Comparison of ENCODE assay signal across 1 mouse cellular context in the genomic region with DNA sequence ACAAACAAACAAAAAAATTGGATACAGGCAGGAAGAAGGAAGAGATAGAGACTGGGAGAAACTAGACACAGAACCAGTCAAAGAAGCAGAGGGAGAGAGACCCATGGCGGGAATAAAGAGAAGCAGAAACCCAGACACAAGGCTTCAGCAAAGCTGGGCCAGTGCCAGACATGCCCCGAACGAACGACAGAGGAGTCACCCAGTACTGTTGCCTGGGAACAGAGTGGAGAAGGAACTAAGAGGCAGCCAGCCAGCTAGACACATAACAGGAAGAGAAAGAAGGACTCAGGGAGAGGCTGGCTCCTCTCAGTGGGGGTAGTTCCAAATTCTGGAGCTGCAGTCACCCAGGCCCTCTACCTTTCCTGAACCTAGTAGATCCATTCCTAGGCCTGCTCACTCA.
TF ChIP-seq lines count a peak whose summit lies in the region.

No protein-coding gene starts in this region.

TF ChIP-seq in MEL, 35 proteins besides CTCF, POLR2A, EP300 and RAD21:
- TF ChIP-seq ETS1 (IDR thresholded peaks at IDR 0.05; ENCODE audit: low read depth, low read length): no peak
- TF ChIP-seq RCOR1 (IDR thresholded peaks at IDR 0.05; ENCODE audit: low read depth, low read length): no peak
- TF ChIP-seq UBTF (IDR thresholded peaks at IDR 0.05; ENCODE audit: borderline replicate concordance, insufficient read depth, low read depth, low read length): no peak
- TF ChIP-seq POLR2AphosphoS5 (IDR thresholded peaks at IDR 0.05; ENCODE audit: borderline replicate concordance, low read depth, low read length): no peak
- TF ChIP-seq KAT2A (conservative IDR thresholded peaks at IDR 0.05; ENCODE audit: low read depth, low read length): no peak
- TF ChIP-seq USF2 (IDR thresholded peaks at IDR 0.05; ENCODE audit: borderline replicate concordance in 1 of 2, insufficient read depth in 1 of 2, low read depth in 1 of 2, low read length in 2 of 2): no peak
- no peak for TF ChIP-seq MYC (IDR thresholded peaks at IDR 0.05; ENCODE audit: low read depth, low read length)
- no peak for TF ChIP-seq USF1 (IDR thresholded peaks at IDR 0.05; ENCODE audit: low read depth, low read length)
- TF ChIP-seq TCF12 (IDR thresholded peaks at IDR 0.05; ENCODE audit: low read depth, low read length): no peak
- no peak for TF ChIP-seq CHD1 (IDR thresholded peaks at IDR 0.05; ENCODE audit: low read depth, low read length)
- no peak for TF ChIP-seq MAZ (IDR thresholded peaks at IDR 0.05; ENCODE audit: low read depth, low read length)
- TF ChIP-seq ELF1 (IDR thresholded peaks at IDR 0.05; ENCODE audit: low read depth, low read length): no peak
- no peak for TF ChIP-seq MXI1 (IDR thresholded peaks at IDR 0.05; ENCODE audit: low read depth, low read length)
- no peak for TF ChIP-seq SMC3 (IDR thresholded peaks at IDR 0.05; ENCODE audit: low read depth, low read length)
